Mouse (Mus musculus): ENCODE data around the gene Anks6. TPM values are rescaled to one million over a fixed set of nuclear protein-coding genes. Genes with fewer than 3 reads are reported as not detected.

Anks6 gene
- polyA plus RNA-seq, 1 experiment from 2014 or later = 4.3 TPM

DNA sequence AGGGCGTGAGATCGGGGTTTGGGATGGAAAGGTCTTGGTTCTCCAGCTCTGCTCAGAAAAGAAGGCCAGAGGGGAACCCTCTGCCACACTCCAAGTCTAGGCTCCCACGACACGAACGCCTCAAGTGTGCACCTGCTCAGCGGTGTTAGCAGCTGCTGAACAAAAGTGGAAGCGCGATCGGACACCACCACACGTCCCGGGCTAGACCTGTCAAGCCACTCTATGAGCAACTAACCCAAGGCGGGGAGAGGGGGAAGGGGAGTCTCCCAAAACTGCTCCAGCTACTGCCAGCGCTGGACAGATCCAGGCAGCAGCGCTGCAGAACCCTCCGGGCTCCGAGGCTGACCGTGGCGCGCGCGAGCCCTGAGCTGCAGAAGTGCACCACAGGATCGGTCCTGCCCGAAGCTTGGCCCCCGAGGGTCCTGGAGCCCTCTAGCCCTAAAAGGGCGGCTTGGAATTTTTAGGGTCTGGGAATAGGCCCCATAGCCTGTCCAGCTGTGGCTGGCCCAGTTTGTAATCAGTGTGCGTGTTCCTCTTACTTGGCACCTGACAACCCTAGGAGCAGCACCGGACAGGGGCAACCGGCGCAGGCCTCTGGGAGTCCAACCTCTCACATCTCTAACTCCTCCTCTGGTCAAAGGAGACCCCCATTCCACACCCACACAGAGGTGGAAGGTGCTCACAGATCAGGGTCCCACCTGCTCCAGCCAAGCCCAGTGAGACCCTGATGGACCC, 66.8 kb downstream of the Anks6 start:
- Histone ChIP-seq H3K27ac (ENCODE audit: low read depth, low read length) (no peak overlapping the region), H3K9ac (ENCODE audit: low read length) (no peak overlapping the region; the same call in 1 of the 2 replicates), H3K4me2 (ENCODE audit: low read depth, low read length, severe bottlenecking) (peak overlapping the region; percentile 93; the same call in 1 of the 2 replicates), H3K4me3 (ENCODE audit: low read depth, low read length) (peak overlapping the region; percentile 3; the same call in 1 of the 2 replicates), H3K9me3 (ENCODE audit: control insufficient read depth, low read length) (no peaks in the 10 kb centered on the region), H3K27me3 (ENCODE audit: control insufficient read depth, insufficient read depth, low read length) (peaks cover 49% of the 10 kb centered on the region), H3K36me3 (ENCODE audit: control insufficient read depth, insufficient read depth, low read length) (no peaks in the 10 kb centered on the region), H3K4me1 (replicated peaks; ENCODE audit: control insufficient read depth, insufficient read depth, low read length) (peaks cover 8% of the 10 kb centered on the region; the same call in 1 of the 2 replicates)
- DNase-seq (ENCODE audit: low spot score) (peak; percentile 63), ATAC-seq (replicated peaks; ENCODE audit: low FRiP score) (no peak)
- WGBS = 2% methylated on average over 29 of the region's 29 CpGs

DNA sequence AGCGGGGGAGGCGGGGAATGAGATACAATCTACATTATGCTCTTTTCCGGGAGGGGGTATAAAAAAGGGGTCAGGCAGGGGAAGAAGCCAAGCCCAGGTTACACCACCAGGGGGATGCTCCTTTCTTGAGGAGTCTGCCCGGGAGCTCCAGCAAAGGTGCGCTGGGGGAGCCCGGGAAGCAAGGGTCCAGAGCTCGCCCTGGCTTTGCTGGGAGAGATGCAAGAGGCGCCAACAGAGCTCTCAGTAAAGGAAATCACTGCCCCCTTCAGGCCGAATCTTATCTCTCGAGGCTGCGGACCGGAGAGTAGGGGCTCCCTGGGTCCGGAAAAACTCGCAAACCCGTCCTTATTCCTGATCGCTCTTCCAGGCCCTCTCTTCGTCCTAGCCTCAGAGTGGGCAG, 67.4 kb downstream of the Anks6 start:
- ATAC-seq (replicated peaks; ENCODE audit: low FRiP score) = peak; percentile 39; the same call in 1 of the 2 replicates
- WGBS = 3% methylated on average over 17 of the region's 17 CpGs

GRCm38 (mm10) chr4:46988824-46989223, 68.4 kb downstream of the Anks6 start:
- no peak overlapping the region for H3K4me2 ChIP-seq (ENCODE audit: low read depth, low read length, severe bottlenecking)
- H3K4me3 ChIP-seq (ENCODE audit: low read depth, low read length) = no peak overlapping the region
- no peak overlapping the region for H3K27ac ChIP-seq (ENCODE audit: low read depth, low read length)
- peaks cover 8% of the 10 kb centered on the region; the same call in 1 of the 2 replicates for H3K4me1 ChIP-seq (replicated peaks; ENCODE audit: control insufficient read depth, insufficient read depth, low read length)
- WGBS = 87% methylated on average over 4 of the region's 4 CpGs
- no peak overlapping the region for H3K9ac ChIP-seq (ENCODE audit: low read length)
- no peaks in the 10 kb centered on the region for H3K9me3 ChIP-seq (ENCODE audit: control insufficient read depth, low read length)
- H3K27me3 ChIP-seq (ENCODE audit: control insufficient read depth, insufficient read depth, low read length) = peaks cover 48% of the 10 kb centered on the region
- no peak for ATAC-seq (replicated peaks; ENCODE audit: low FRiP score)
- H3K36me3 ChIP-seq (ENCODE audit: control insufficient read depth, insufficient read depth, low read length) = no peaks in the 10 kb centered on the region
- DNase-seq (ENCODE audit: low spot score) = no peak

More for the DNA sequence above, 67.4 kb downstream of the Anks6 start:
- no peak overlapping the region for H3K27ac ChIP-seq (ENCODE audit: low read depth, low read length)
- H3K9ac ChIP-seq (ENCODE audit: low read length) = no peak overlapping the region
- H3K9me3 ChIP-seq (ENCODE audit: control insufficient read depth, low read length) = no peaks in the 10 kb centered on the region
- 0 out of 2 replicates have a peak overlapping the region, but pooled peaks have one; percentile 3 for H3K4me3 ChIP-seq (ENCODE audit: low read depth, low read length)
- H3K27me3 ChIP-seq (ENCODE audit: control insufficient read depth, insufficient read depth, low read length) = peaks cover 49% of the 10 kb centered on the region
- H3K36me3 ChIP-seq (ENCODE audit: control insufficient read depth, insufficient read depth, low read length) = no peaks in the 10 kb centered on the region
- H3K4me2 ChIP-seq (ENCODE audit: low read depth, low read length, severe bottlenecking) = peak overlapping the region; percentile 26; the same call in 1 of the 2 replicates
- DNase-seq (ENCODE audit: low spot score) = peak; percentile 76
- H3K4me1 ChIP-seq (replicated peaks; ENCODE audit: control insufficient read depth, insufficient read depth, low read length) = peaks cover 8% of the 10 kb centered on the region; the same call in 1 of the 2 replicates

GRCm38 (mm10) chr4:46988257-46988656, 69.0 kb downstream of the Anks6 start:
- Histone ChIP-seq H3K9ac (ENCODE audit: low read length) (no peak overlapping the region), H3K9me3 (ENCODE audit: control insufficient read depth, low read length) (no peaks in the 10 kb centered on the region), H3K36me3 (ENCODE audit: control insufficient read depth, insufficient read depth, low read length) (no peaks in the 10 kb centered on the region), H3K4me2 (ENCODE audit: low read depth, low read length, severe bottlenecking) (no peak overlapping the region), H3K4me3 (ENCODE audit: low read depth, low read length) (no peak overlapping the region), H3K27me3 (ENCODE audit: control insufficient read depth, insufficient read depth, low read length) (peaks cover 42% of the 10 kb centered on the region), H3K27ac (ENCODE audit: low read depth, low read length) (no peak overlapping the region), H3K4me1 (replicated peaks; ENCODE audit: control insufficient read depth, insufficient read depth, low read length) (peaks cover 8% of the 10 kb centered on the region; the same call in 1 of the 2 replicates)
- 65% methylated on average over 3 of the region's 3 CpGs for WGBS
- ATAC-seq (replicated peaks; ENCODE audit: low FRiP score) (no peak), DNase-seq (ENCODE audit: low spot score) (no peak)

- Histone ChIP-seq H3K4me2 (ENCODE audit: low read depth, low read length, severe bottlenecking) (no peak overlapping the region), H3K4me3 (ENCODE audit: low read depth, low read length) (no peak overlapping the region), H3K9ac (ENCODE audit: low read length) (no peak overlapping the region), H3K27me3 (ENCODE audit: control insufficient read depth, insufficient read depth, low read length) (peaks cover 38% of the 10 kb centered on the region), H3K27ac (ENCODE audit: low read depth, low read length) (no peak overlapping the region), H3K4me1 (replicated peaks; ENCODE audit: control insufficient read depth, insufficient read depth, low read length) (peaks cover 8% of the 10 kb centered on the region; the same call in 1 of the 2 replicates), H3K36me3 (ENCODE audit: control insufficient read depth, insufficient read depth, low read length) (no peaks in the 10 kb centered on the region), H3K9me3 (ENCODE audit: control insufficient read depth, low read length) (no peaks in the 10 kb centered on the region)
- no peak for ATAC-seq (replicated peaks; ENCODE audit: low FRiP score)
- no peak for DNase-seq (ENCODE audit: low spot score)
- 92% methylated on average over 6 of the region's 6 CpGs for WGBS
These were observed 69.4 kb downstream of the Anks6 start for GRCm38 (mm10) chr4:46987809-46988208.

DNA sequence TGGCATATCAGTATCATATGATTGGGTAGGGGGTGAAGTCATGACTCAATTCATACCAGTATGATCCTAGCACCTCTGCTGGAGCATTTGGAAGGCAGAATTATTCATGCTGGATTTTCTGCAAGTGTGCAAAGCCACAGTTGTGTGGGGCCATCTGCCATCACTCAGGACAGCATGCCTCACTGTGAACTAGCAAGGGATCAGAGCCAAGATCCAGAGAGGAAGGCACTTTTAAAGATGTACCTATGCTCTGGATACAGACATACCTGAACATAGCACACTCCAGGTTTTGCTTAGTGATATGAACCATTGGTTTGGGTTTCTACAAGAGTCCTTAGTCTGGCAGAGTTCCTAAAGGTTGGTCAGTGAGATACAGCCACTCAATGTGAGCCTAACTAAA, 71.2 kb downstream of the Anks6 start:
- Histone ChIP-seq H3K9ac (ENCODE audit: low read length) (no peak overlapping the region), H3K9me3 (ENCODE audit: control insufficient read depth, low read length) (no peaks in the 10 kb centered on the region), H3K27ac (ENCODE audit: low read depth, low read length) (no peak overlapping the region), H3K4me2 (ENCODE audit: low read depth, low read length, severe bottlenecking) (no peak overlapping the region), H3K36me3 (ENCODE audit: control insufficient read depth, insufficient read depth, low read length) (no peaks in the 10 kb centered on the region), H3K27me3 (ENCODE audit: control insufficient read depth, insufficient read depth, low read length) (peaks cover 20% of the 10 kb centered on the region), H3K4me3 (ENCODE audit: low read depth, low read length) (no peak overlapping the region), H3K4me1 (replicated peaks; ENCODE audit: control insufficient read depth, insufficient read depth, low read length) (peaks cover 6% of the 10 kb centered on the region; the same call in 1 of the 2 replicates)
- DNase-seq (ENCODE audit: low spot score) (no peak), ATAC-seq (replicated peaks; ENCODE audit: low FRiP score) (no peak)

DNA sequence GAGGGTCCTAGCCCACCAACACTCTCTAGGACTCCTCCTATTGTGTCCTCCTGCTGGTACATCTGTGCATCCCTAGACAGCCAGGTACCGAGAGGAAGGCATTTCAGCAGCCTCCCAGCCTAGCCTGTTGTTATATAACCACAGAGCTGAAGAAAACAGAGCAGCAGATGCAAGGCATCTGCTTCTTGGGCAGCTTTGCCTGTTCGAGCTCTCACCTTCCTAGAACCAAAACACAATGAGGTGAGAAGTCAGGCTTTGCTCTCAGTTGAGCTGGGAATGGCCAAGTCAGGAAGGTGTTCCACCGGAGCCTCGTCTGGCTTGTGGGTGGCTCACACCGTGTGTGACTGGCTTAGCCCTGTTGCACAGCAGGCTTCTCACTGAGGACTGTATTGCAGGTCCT, 74.3 kb downstream of the Anks6 start:
- Histone ChIP-seq H3K4me1 (replicated peaks; ENCODE audit: control insufficient read depth, insufficient read depth, low read length) (no peaks in the 10 kb centered on the region), H3K27ac (ENCODE audit: low read depth, low read length) (no peak overlapping the region), H3K9me3 (ENCODE audit: control insufficient read depth, low read length) (no peaks in the 10 kb centered on the region), H3K9ac (ENCODE audit: low read length) (no peak overlapping the region), H3K4me3 (ENCODE audit: low read depth, low read length) (no peak overlapping the region), H3K27me3 (ENCODE audit: control insufficient read depth, insufficient read depth, low read length) (no peaks in the 10 kb centered on the region), H3K36me3 (ENCODE audit: control insufficient read depth, insufficient read depth, low read length) (no peaks in the 10 kb centered on the region), H3K4me2 (ENCODE audit: low read depth, low read length, severe bottlenecking) (no peak overlapping the region)
- WGBS = 79% methylated on average over 5 of the region's 5 CpGs
- no peak for DNase-seq (ENCODE audit: low spot score)
- ATAC-seq (replicated peaks; ENCODE audit: low FRiP score) = no peak

DNA sequence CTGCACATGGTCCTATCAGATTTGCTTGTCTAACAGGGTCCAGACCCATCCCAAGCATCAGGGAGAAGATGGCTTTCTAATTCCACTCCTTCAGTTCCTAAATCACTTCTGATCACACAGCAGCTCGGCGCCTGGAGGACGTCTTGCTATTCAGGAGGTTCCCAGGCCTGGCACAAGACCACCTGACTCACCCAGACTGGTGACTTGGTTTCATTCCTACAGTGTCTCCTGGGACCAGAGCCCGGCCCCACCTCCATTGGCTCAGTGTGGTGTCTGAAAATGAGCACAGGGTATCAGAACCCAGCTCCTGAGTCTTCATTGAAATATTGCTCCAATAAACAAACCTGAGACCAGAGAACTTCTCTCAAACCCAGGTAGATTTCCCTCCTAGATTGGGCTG, 75.1 kb downstream of the Anks6 start:
- H3K9ac ChIP-seq (ENCODE audit: low read length) = no peak overlapping the region
- H3K36me3 ChIP-seq (ENCODE audit: control insufficient read depth, insufficient read depth, low read length) = no peaks in the 10 kb centered on the region
- WGBS = 90% methylated on average over 4 of the region's 4 CpGs
- H3K4me2 ChIP-seq (ENCODE audit: low read depth, low read length, severe bottlenecking) = no peak overlapping the region
- H3K9me3 ChIP-seq (ENCODE audit: control insufficient read depth, low read length) = no peaks in the 10 kb centered on the region
- H3K27ac ChIP-seq (ENCODE audit: low read depth, low read length) = no peak overlapping the region
- H3K4me3 ChIP-seq (ENCODE audit: low read depth, low read length) = no peak overlapping the region
- DNase-seq (ENCODE audit: low spot score) (no peak), ATAC-seq (replicated peaks; ENCODE audit: low FRiP score) (no peak)
- no peaks in the 10 kb centered on the region for H3K4me1 ChIP-seq (replicated peaks; ENCODE audit: control insufficient read depth, insufficient read depth, low read length)
- no peaks in the 10 kb centered on the region for H3K27me3 ChIP-seq (ENCODE audit: control insufficient read depth, insufficient read depth, low read length)

DNA sequence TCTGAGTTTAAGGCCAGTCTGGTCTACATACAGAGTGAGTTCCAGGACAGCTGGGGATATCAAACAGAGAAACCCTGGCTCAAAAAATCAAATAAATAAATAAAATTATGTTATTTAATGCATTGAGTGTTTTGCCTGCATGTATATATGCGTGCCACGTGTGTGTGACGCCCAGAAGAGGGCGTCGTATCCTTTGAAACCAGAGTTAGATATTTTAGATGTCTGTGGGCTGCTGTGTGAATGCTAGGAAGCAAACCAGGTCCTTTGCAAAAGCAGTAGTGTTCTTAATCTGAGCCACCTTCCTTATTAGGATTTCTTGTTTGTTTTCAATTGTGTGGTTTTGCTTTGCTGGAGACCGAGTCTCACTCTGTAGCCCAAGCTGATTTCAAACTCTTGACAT, 78.9 kb downstream of the Anks6 start:
- Histone ChIP-seq H3K4me2 (ENCODE audit: low read depth, low read length, severe bottlenecking) (no peak overlapping the region), H3K9me3 (ENCODE audit: control insufficient read depth, low read length) (no peaks in the 10 kb centered on the region), H3K9ac (ENCODE audit: low read length) (no peak overlapping the region), H3K27ac (ENCODE audit: low read depth, low read length) (no peak overlapping the region), H3K36me3 (ENCODE audit: control insufficient read depth, insufficient read depth, low read length) (no peaks in the 10 kb centered on the region), H3K4me3 (ENCODE audit: low read depth, low read length) (no peak overlapping the region), H3K27me3 (ENCODE audit: control insufficient read depth, insufficient read depth, low read length) (no peaks in the 10 kb centered on the region), H3K4me1 (replicated peaks; ENCODE audit: control insufficient read depth, insufficient read depth, low read length) (no peaks in the 10 kb centered on the region)
- no peak for ATAC-seq (replicated peaks; ENCODE audit: low FRiP score)
- 90% methylated on average over 6 of the region's 6 CpGs for WGBS
- DNase-seq (ENCODE audit: low spot score) = no peak
